Mouse (Mus musculus) limb, embryonic 10.5 days (tissue): Measurements from ENCODE around the gene Parn. TPM values are rescaled to one million over a fixed set of nuclear protein-coding genes. Genes with fewer than 3 reads are reported as not detected.

Experiments
- DNase-seq: peaks from one replicate; pipeline ENCODE4 v3.0.0-alpha.2; 2017; ENCODE audit warnings: low spot score
- H3K27ac ChIP-seq: fragments of 300-500 bp; sonication (generic); 2 replicates; pipeline ENCODE4 v1.5.1; 2016; ENCODE audit warnings: mild to moderate bottlenecking
- H3K27me3 ChIP-seq: fragments of 300-500 bp; sonication (generic); 2 replicates; pipeline ENCODE4 v1.6.1; 2016; ENCODE audit warnings: low read depth, mild to moderate bottlenecking; ENCODE audit not compliant: poor library complexity, severe bottlenecking
- H3K36me3 ChIP-seq: fragments of 300-500 bp; sonication (generic); 2 replicates; pipeline ENCODE4 v1.6.1; 2016; ENCODE audit warnings: mild to moderate bottlenecking, moderate library complexity
- H3K4me1 ChIP-seq: fragments of 300-500 bp; sonication (generic); 2 replicates; pipeline ENCODE4 v1.6.1; 2016
- H3K4me3 ChIP-seq: fragments of 300-500 bp; sonication (generic); 2 replicates; pipeline ENCODE4 v1.5.1; 2016; ENCODE audit warnings: mild to moderate bottlenecking, moderate library complexity
- H3K9me3 ChIP-seq: fragments of 300-500 bp; sonication (generic); replicated peaks from 2 replicates; pipeline ENCODE4 v1.6.1; 2016; ENCODE audit warnings: mild to moderate bottlenecking
- WGBS: fragments of 180-500 bp; shearing (Covaris S2); methylation state at CpG from one replicate; pipeline ENCODE4 v1.1.7; 2016; 5-methylcytosine and 5-hydroxymethylcytosine counted together
- polyA plus RNA-seq: library from polyadenylated mRNA; unstranded; fragments of >200 nt; fragmentation: Nextera tagmentation; extraction: Ambion mirVana; gene quantifications from 2 replicates; pipeline ENCODE4 v1.2.1, GENCODE M21; 2016

Parn gene
- polyA plus RNA-seq, 1 experiment from 2014 or later = 46.6 TPM

- Histone ChIP-seq H3K36me3 (peaks cover 27% of the 10 kb centered on the region; the same call in 1 of the 2 replicates), H3K27ac (no peak overlapping the region), H3K4me3 (no peak overlapping the region), H3K9me3 (no peaks in the 10 kb centered on the region), H3K27me3 (no peaks in the 10 kb centered on the region), H3K4me1 (no peaks in the 10 kb centered on the region)
- WGBS = 90% methylated on average over 5 of the region's 5 CpGs
- DNase-seq = no peak
Measured at GRCm38 (mm10) chr16:13612571-13612970, 55.4 kb downstream of the Parn start.

- Histone ChIP-seq H3K4me3 (no peak overlapping the region), H3K36me3 (peaks cover 22% of the 10 kb centered on the region; the same call in 1 of the 2 replicates), H3K27me3 (no peaks in the 10 kb centered on the region), H3K9me3 (no peaks in the 10 kb centered on the region), H3K27ac (no peak overlapping the region), H3K4me1 (no peaks in the 10 kb centered on the region)
- DNase-seq = no peak
- WGBS = 89% methylated on average over 6 of the region's 6 CpGs
Measured at GRCm38 (mm10) chr16:13612058-13612457, 55.9 kb downstream of the Parn start.

- no peak for DNase-seq
- Histone ChIP-seq H3K4me1 (no peaks in the 10 kb centered on the region), H3K36me3 (peaks cover 16% of the 10 kb centered on the region), H3K9me3 (no peaks in the 10 kb centered on the region), H3K27me3 (no peaks in the 10 kb centered on the region), H3K27ac (no peak overlapping the region), H3K4me3 (no peak overlapping the region)
Measured at GRCm38 (mm10) chr16:13611399-13611798, 56.6 kb downstream of the Parn start.

GRCm38 (mm10) chr16:13610951-13611381 lies 57.0 kb downstream of the Parn start:
- no peaks in the 10 kb centered on the region for H3K9me3 ChIP-seq
- no peak overlapping the region for H3K4me3 ChIP-seq
- DNase-seq = no peak
- H3K27ac ChIP-seq = no peak overlapping the region
- no peaks in the 10 kb centered on the region for H3K27me3 ChIP-seq
- H3K36me3 ChIP-seq = peaks cover 17% of the 10 kb centered on the region
- WGBS = 85% methylated on average over 5 of the region's 5 CpGs
- H3K4me1 ChIP-seq = no peaks in the 10 kb centered on the region

GRCm38 (mm10) chr16:13608705-13609085 lies 59.3 kb downstream of the Parn start:
- Histone ChIP-seq H3K4me1 (no peaks in the 10 kb centered on the region), H3K4me3 (no peak overlapping the region), H3K9me3 (no peaks in the 10 kb centered on the region), H3K36me3 (peaks cover 25% of the 10 kb centered on the region), H3K27me3 (no peaks in the 10 kb centered on the region), H3K27ac (no peak overlapping the region)
- no peak for DNase-seq
- WGBS = 94% methylated on average over 1 of the region's 1 CpGs

GRCm38 (mm10) chr16:13607987-13608704 lies 59.8 kb downstream of the Parn start:
- H3K36me3 ChIP-seq = peaks cover 29% of the 10 kb centered on the region
- no peak overlapping the region for H3K4me3 ChIP-seq
- no peaks in the 10 kb centered on the region for H3K27me3 ChIP-seq
- H3K4me1 ChIP-seq = no peaks in the 10 kb centered on the region
- H3K9me3 ChIP-seq = no peaks in the 10 kb centered on the region
- H3K27ac ChIP-seq = no peak overlapping the region
- DNase-seq = no peak
- 81% methylated on average over 4 of the region's 4 CpGs for WGBS

GRCm38 (mm10) chr16:13602779-13603178 lies 65.2 kb downstream of the Parn start:
- no peaks in the 10 kb centered on the region for H3K4me1 ChIP-seq
- H3K27me3 ChIP-seq = no peaks in the 10 kb centered on the region
- no peak overlapping the region for H3K27ac ChIP-seq
- no peaks in the 10 kb centered on the region for H3K9me3 ChIP-seq
- no peak overlapping the region for H3K4me3 ChIP-seq
- DNase-seq = no peak
- peaks cover 58% of the 10 kb centered on the region for H3K36me3 ChIP-seq
- WGBS = 86% methylated on average over 1 of the region's 1 CpGs

- DNase-seq = no peak
- Histone ChIP-seq H3K4me1 (no peaks in the 10 kb centered on the region), H3K9me3 (no peaks in the 10 kb centered on the region), H3K36me3 (peaks cover 35% of the 10 kb centered on the region), H3K4me3 (no peak overlapping the region), H3K27ac (no peak overlapping the region), H3K27me3 (no peaks in the 10 kb centered on the region)
- 89% methylated on average over 2 of the region's 2 CpGs for WGBS
Measured at GRCm38 (mm10) chr16:13589049-13589408, 78.9 kb downstream of the Parn start.

- no peak overlapping the region for H3K27ac ChIP-seq
- H3K4me3 ChIP-seq = no peak overlapping the region
- DNase-seq = no peak
- peaks cover 29% of the 10 kb centered on the region for H3K36me3 ChIP-seq
- H3K9me3 ChIP-seq = no peaks in the 10 kb centered on the region
- 84% methylated on average over 5 of the region's 5 CpGs for WGBS
- H3K4me1 ChIP-seq = no peaks in the 10 kb centered on the region
- H3K27me3 ChIP-seq = no peaks in the 10 kb centered on the region
Measured at GRCm38 (mm10) chr16:13588182-13589048, 79.6 kb downstream of the Parn start.

GRCm38 (mm10) chr16:13585234-13585633 lies 82.7 kb downstream of the Parn start:
- Histone ChIP-seq H3K9me3 (no peaks in the 10 kb centered on the region), H3K27me3 (no peaks in the 10 kb centered on the region), H3K4me3 (no peak overlapping the region), H3K27ac (no peak overlapping the region), H3K4me1 (no peaks in the 10 kb centered on the region), H3K36me3 (peaks cover 12% of the 10 kb centered on the region)
- WGBS = 87% methylated on average over 9 of the region's 9 CpGs
- DNase-seq = no peak

GRCm38 (mm10) chr16:13580784-13581183 lies 87.2 kb downstream of the Parn start:
- H3K4me3 ChIP-seq = no peak overlapping the region
- H3K9me3 ChIP-seq = no peaks in the 10 kb centered on the region
- no peak for DNase-seq
- no peaks in the 10 kb centered on the region; the same call in 1 of the 2 replicates for H3K4me1 ChIP-seq
- peaks cover 8% of the 10 kb centered on the region; the same call in 1 of the 2 replicates for H3K36me3 ChIP-seq
- no peaks in the 10 kb centered on the region for H3K27me3 ChIP-seq
- no peak overlapping the region for H3K27ac ChIP-seq
- WGBS = 89% methylated on average over 3 of the region's 3 CpGs

GRCm38 (mm10) chr16:13580016-13580415 lies 88.0 kb downstream of the Parn start:
- WGBS = 94% methylated on average over 1 of the region's 1 CpGs
- H3K9me3 ChIP-seq = no peaks in the 10 kb centered on the region
- peaks cover 3% of the 10 kb centered on the region; the same call in 1 of the 2 replicates for H3K36me3 ChIP-seq
- DNase-seq = no peak
- no peaks in the 10 kb centered on the region; the same call in 1 of the 2 replicates for H3K4me1 ChIP-seq
- H3K27ac ChIP-seq = no peak overlapping the region
- H3K4me3 ChIP-seq = no peak overlapping the region
- H3K27me3 ChIP-seq = no peaks in the 10 kb centered on the region

GRCm38 (mm10) chr16:13575306-13575705 lies 92.7 kb downstream of the Parn start:
- no peak for DNase-seq
- no peak overlapping the region for H3K4me3 ChIP-seq
- no peaks in the 10 kb centered on the region; the same call in 1 of the 2 replicates for H3K4me1 ChIP-seq
- no peak overlapping the region for H3K27ac ChIP-seq
- H3K9me3 ChIP-seq = no peaks in the 10 kb centered on the region
- no peaks in the 10 kb centered on the region for H3K36me3 ChIP-seq
- 77% methylated on average over 4 of the region's 4 CpGs for WGBS
- H3K27me3 ChIP-seq = no peaks in the 10 kb centered on the region
